Mouse (Mus musculus) C2C12 (cell line): ENCODE measurements around the gene Mtx1. TPM values are rescaled to one million over a fixed set of nuclear protein-coding genes. Genes with fewer than 3 reads are reported as not detected.
A peak's percentile ranks its signal among the peaks of the same experiment; 100 is the strongest.

Experiments used
- H3K27me3 ChIP-seq: one replicate; pipeline ENCODE4 v1.6.1; 2011; ENCODE audit not compliant: control insufficient read depth, insufficient read depth, insufficient read length
- H3K36me3 ChIP-seq: one replicate; pipeline ENCODE4 v1.6.1; 2011; ENCODE audit not compliant: control insufficient read depth, insufficient read depth
- H3K4me3 ChIP-seq: one replicate; pipeline ENCODE4 v1.5.1; 2011; ENCODE audit warnings: mild to moderate bottlenecking, control low read depth; ENCODE audit not compliant: poor library complexity, insufficient read depth, severe bottlenecking
- H3K79me2 ChIP-seq: one replicate; pipeline ENCODE4 v1.6.1; 2011; ENCODE audit not compliant: control insufficient read depth, insufficient read depth
- H3K79me3 ChIP-seq: one replicate; pipeline ENCODE4 v1.6.1; 2011; ENCODE audit warnings: low read depth, control low read depth
- H3ac ChIP-seq: one replicate; pipeline ENCODE3; 2011; ENCODE audit warnings: low read depth; ENCODE audit not compliant: control insufficient read depth, insufficient read length
- CEBPB ChIP-seq: IDR thresholded peaks from one replicate; pipeline ENCODE4 v1.6.1; 2011; ENCODE audit warnings: low read depth, mild to moderate bottlenecking, control low read depth, moderate library complexity
- CTCF ChIP-seq: IDR thresholded peaks from one replicate; pipeline ENCODE4 v1.5.1; 2011; ENCODE audit not compliant: control insufficient read depth, insufficient read depth, insufficient read length
- FOSL1 ChIP-seq: IDR thresholded peaks from one replicate; pipeline ENCODE4 v1.8.0; 2011; ENCODE audit warnings: mild to moderate bottlenecking, low read length; ENCODE audit not compliant: poor library complexity, insufficient read depth, severe bottlenecking
- MAX ChIP-seq: IDR thresholded peaks from one replicate; pipeline ENCODE4 v1.6.1; 2011; ENCODE audit warnings: mild to moderate bottlenecking, control low read depth
- MYOD1 ChIP-seq: IDR thresholded peaks from one replicate; pipeline ENCODE4 v1.6.1; 2011; ENCODE audit warnings: low read depth; ENCODE audit not compliant: control insufficient read depth, insufficient read length
- MYOG ChIP-seq: IDR thresholded peaks from one replicate; pipeline ENCODE4 v1.6.1; 2011; ENCODE audit not compliant: control insufficient read depth, insufficient read length; ENCODE audit errors: extremely low read depth
- USF1 ChIP-seq: IDR thresholded peaks from one replicate; pipeline ENCODE4 v1.6.1; 2011; ENCODE audit warnings: low read depth, mild to moderate bottlenecking, control low read depth, moderate library complexity
- polyA plus RNA-seq: library from polyadenylated mRNA; unstranded; fragments of >200 nt; fragmentation: generic; extraction: Trizol; gene quantifications from one replicate; pipeline ENCODE4 v1.2.1, GENCODE M21; 2012; ENCODE audit warnings: missing spikeins

Gene Mtx1
- polyA plus RNA-seq, 1 experiment: 248 TPM

GRCm38 (mm10) chr3:89229276-89229675 is 2.4 kb upstream of the Mtx1 start:
- Histone ChIP-seq H3K36me3 (no peaks in the 10 kb centered on the region), H3ac (no peak overlapping the region), H3K79me3 (no peaks in the 10 kb centered on the region), H3K79me2 (no peaks in the 10 kb centered on the region), H3K4me3 (no peak overlapping the region), H3K27me3 (no peaks in the 10 kb centered on the region)
- TF ChIP-seq FOSL1 (no peak), MYOD1 (no peak)

GRCm38 (mm10) chr3:89228836-89229235 is 1.9 kb upstream of the Mtx1 start, which contains the start of gene Muc1:
Gene Muc1, plus strand, starts transcription at chr3:89229057.
- no peak within 1 kb of the TSS for H3K4me3 ChIP-seq
- no peak for TF ChIP-seq MAX
- no peak for TF ChIP-seq CEBPB
- TF ChIP-seq CTCF: no peak
- no peak for TF ChIP-seq FOSL1
- TF ChIP-seq USF1: no peak
- no peak for TF ChIP-seq MYOD1
- no peak for TF ChIP-seq MYOG
- H3K79me3 ChIP-seq: no peaks in the 10 kb centered on the region
- no peaks in the 10 kb centered on the region for H3K79me2 ChIP-seq
- no peaks in the 10 kb centered on the region for H3K36me3 ChIP-seq
- H3K27me3 ChIP-seq: no peaks in the 10 kb centered on the region
- peak within 1 kb of the TSS; percentile 7 for H3ac ChIP-seq

DNA sequence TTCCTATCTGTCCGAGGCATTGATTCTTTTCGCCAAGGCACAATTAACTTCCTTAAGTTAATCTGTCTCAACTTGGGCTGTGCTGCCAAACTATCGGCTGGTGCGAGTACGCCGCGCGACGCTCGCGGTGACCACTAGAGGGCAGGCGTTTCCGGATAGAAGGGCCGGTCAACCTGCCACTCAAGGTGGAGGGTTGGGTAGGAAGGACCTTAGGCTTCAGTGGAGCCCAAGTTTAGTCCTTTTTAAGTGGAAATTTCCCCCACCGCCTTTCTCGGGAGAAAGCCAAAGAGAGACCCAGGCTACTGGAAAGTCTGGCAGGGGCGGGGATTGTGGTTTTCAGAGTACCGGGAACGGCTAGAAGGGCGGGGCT is 1.3 kb upstream of the Mtx1 start:
- Histone ChIP-seq H3K27me3 (no peaks in the 10 kb centered on the region), H3K36me3 (no peaks in the 10 kb centered on the region), H3K79me2 (no peaks in the 10 kb centered on the region), H3ac (peak overlapping the region; percentile 7), H3K79me3 (no peaks in the 10 kb centered on the region), H3K4me3 (no peak overlapping the region)
- TF ChIP-seq CTCF: peak; percentile 87
- TF ChIP-seq USF1: no peak

DNA sequence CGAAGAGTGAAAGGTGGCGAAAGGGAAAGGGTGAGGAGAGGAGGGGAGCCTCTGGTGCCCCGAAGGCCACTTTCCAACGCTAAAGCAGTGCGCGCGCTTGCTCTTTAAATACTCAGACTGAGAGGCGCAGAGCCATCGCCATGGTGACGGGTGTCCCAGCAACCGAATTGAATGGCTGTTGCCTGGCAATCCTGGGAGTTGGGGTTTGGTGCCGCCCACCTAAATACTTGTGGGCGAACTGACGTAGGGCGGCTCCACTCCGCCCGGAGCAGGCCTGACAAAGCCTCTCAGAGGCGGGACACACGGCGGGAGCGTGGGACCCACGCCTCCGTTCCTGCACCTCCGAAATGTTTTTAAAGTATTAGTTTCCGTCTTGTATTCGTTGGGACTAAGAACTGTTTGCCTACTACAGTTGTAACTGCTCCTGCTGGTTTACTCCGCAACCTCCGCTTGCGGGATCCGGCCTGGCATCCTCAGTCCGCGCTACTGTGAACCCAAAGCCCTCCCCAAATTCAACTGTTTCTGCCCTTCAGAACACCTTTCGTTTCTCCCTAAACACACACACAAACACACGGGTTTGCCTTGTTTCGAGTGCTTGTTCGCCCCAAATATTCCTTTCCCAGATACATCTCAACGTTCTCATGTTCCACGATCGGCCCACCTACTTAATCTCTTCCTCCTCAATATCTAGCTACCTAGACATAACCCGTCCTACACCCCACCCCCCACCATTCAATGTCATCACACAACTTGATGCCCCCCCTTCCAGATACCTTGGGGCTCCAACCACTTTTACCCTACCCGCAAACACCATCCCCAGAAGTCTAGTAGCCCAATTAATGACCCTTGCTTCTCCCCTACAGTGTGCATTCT is 655 bp upstream of the Mtx1 start:
- H3K79me3 ChIP-seq: no peaks in the 10 kb centered on the region
- no peaks in the 10 kb centered on the region for H3K27me3 ChIP-seq
- H3K36me3 ChIP-seq: no peaks in the 10 kb centered on the region
- no peak for TF ChIP-seq FOSL1
- no peak for TF ChIP-seq CEBPB
- TF ChIP-seq MYOG: no peak
- no peak for TF ChIP-seq MYOD1
- TF ChIP-seq USF1: no peak
- no peak for TF ChIP-seq CTCF
- no peak for TF ChIP-seq MAX
- H3K79me2 ChIP-seq: no peaks in the 10 kb centered on the region
- no peak overlapping the region for H3ac ChIP-seq
- no peak overlapping the region for H3K4me3 ChIP-seq

GRCm38 (mm10) chr3:89226361-89226760 is 527 bp downstream of the Mtx1 start:
- H3K79me2 ChIP-seq: no peaks in the 10 kb centered on the region
- no peak overlapping the region for H3ac ChIP-seq
- TF ChIP-seq CTCF (no peak), MYOD1 (no peak), CEBPB (no peak)
- no peak overlapping the region for H3K4me3 ChIP-seq
- H3K79me3 ChIP-seq: no peaks in the 10 kb centered on the region
- H3K27me3 ChIP-seq: no peaks in the 10 kb centered on the region
- H3K36me3 ChIP-seq: no peaks in the 10 kb centered on the region

DNA sequence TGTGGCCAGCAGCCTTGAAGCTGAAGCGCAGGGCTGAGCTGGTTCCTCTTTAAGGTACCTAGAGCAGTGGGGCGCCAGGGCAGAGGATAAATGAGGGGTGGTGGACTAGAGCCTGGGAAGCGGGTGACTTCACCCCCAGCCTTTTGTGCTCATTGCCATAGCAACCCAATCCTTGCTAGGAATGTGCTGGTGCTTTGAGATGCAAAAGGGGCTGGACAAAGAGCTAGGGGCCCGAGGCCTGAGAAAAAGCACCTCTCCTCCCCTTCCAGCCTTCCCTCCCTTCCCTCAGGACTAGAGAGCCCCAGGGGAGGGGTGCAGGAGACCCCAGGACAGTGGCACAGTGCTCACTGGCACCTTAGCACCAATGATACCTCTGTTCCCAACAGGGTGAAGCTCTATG is 970 bp downstream of the Mtx1 start:
- Histone ChIP-seq H3K79me3 (no peaks in the 10 kb centered on the region), H3K36me3 (no peaks in the 10 kb centered on the region), H3K27me3 (no peaks in the 10 kb centered on the region)

More for the DNA sequence above, 970 bp downstream of the Mtx1 start:
- no peaks in the 10 kb centered on the region for H3K79me2 ChIP-seq
- no peak overlapping the region for H3K4me3 ChIP-seq
- H3ac ChIP-seq: no peak overlapping the region
- TF ChIP-seq FOSL1: no peak
